Mouse (Mus musculus): Measurements from ENCODE around the gene Rdh8. TPM values are rescaled to one million over a fixed set of nuclear protein-coding genes. Genes with fewer than 3 reads are reported as not detected.

Rdh8 gene
- total and polyA plus RNA-seq, 3 experiments: not detected

- H3K36me3 ChIP-seq (replicated peaks): no peaks in the 10 kb centered on the region
- no peak overlapping the region for H3K4me3 ChIP-seq (ENCODE audit: low read depth, low read length)
- no peak for DNase-seq (ENCODE audit: low spot score)
- H3K9me3 ChIP-seq (replicated peaks): no peaks in the 10 kb centered on the region
- ATAC-seq (ENCODE audit: extremely low read depth, insufficient number of reproducible peaks, low FRiP score, poor library complexity, severe bottlenecking): no peak
- no peaks in the 10 kb centered on the region; the same call in none of the 2 replicates for H3K27me3 ChIP-seq (ENCODE audit: insufficient read depth, low read length)
- TF ChIP-seq GATA2 (IDR thresholded peaks at IDR 0.05; ENCODE audit: borderline replicate concordance, low read depth, low read length) (no peak), POLR2AphosphoS5 (IDR thresholded peaks at IDR 0.05; ENCODE audit: insufficient replicate concordance, low read depth, low read length) (no peak), CTCF (IDR thresholded peaks at IDR 0.05; ENCODE audit: low read depth, low read length) (no peak), TAL1 (conservative IDR thresholded peaks at IDR 0.05; ENCODE audit: low read depth, low read length) (no peak), GATA1 (IDR thresholded peaks at IDR 0.05; ENCODE audit: borderline replicate concordance, low read length) (no peak)
- no peaks in the 10 kb centered on the region for H3K4me1 ChIP-seq (ENCODE audit: insufficient read depth, low read depth, low read length)
Measured at GRCm38 (mm10) chr9:20794108-20794806, 24.0 kb upstream of the Rdh8 start.

DNA sequence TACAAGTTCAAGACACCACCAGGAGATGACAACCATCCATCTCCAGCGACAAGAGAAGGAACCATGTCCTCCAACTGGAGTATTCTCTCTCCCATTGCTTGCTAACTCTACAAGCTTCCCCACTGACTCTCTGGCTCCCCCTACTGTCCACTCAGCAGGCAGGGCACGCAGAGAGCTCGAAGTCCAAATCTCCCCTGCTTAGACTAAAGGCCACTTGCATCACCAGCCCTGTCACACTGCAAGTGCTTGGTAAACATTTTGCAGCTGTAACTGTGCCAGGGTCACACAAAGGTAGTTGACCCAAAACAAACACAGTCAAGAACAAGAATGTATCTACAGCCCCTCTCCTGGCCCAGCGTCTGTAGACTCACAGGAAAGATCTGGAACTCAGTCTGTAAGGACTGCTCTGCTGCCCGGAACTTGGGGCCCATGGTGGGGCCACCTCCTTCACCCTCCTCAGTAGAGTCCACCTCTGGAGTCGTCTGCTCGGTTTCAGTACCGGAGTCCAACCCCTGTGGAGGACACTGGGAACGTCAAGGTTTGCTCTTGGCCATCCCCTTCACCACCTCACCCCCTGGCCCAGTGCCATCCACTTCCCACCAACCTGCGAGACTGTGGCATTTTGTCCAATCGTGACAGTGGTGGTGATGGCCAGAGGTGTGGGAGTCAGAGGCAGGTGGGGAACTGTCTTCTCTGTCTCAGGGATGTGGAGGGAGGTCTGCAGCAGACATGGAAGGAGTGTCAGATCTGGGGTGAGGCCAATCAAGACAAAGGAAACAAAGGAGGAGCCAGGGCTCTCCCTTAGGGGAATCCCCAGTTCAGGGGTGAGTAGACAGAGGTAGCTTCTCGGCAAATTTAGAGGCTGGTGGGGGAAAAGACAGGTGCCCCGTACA is 13.8 kb upstream of the Rdh8 start:
- H3K4me3 ChIP-seq (ENCODE audit: low read depth, low read length): no peak overlapping the region
- DNase-seq (ENCODE audit: low spot score) (peak; percentile 50), ATAC-seq (ENCODE audit: extremely low read depth, insufficient number of reproducible peaks, low FRiP score, poor library complexity, severe bottlenecking) (no peak)
- no peaks in the 10 kb centered on the region for H3K9me3 ChIP-seq (replicated peaks)
- peak; percentile 99 for TF ChIP-seq CTCF (IDR thresholded peaks at IDR 0.05; ENCODE audit: low read depth, low read length)
- no peak for TF ChIP-seq POLR2AphosphoS5 (IDR thresholded peaks at IDR 0.05; ENCODE audit: insufficient replicate concordance, low read depth, low read length)
- TF ChIP-seq GATA2 (IDR thresholded peaks at IDR 0.05; ENCODE audit: borderline replicate concordance, low read depth, low read length): no peak
- H3K4me1 ChIP-seq (ENCODE audit: insufficient read depth, low read depth, low read length): no peaks in the 10 kb centered on the region
- H3K36me3 ChIP-seq (replicated peaks): no peaks in the 10 kb centered on the region
- peaks cover 2% of the 10 kb centered on the region; the same call in 1 of the 2 replicates for H3K27me3 ChIP-seq (ENCODE audit: insufficient read depth, low read length)

GRCm38 (mm10) chr9:20805159-20805495 is 13.2 kb upstream of the Rdh8 start:
- Histone ChIP-seq H3K9me3 (replicated peaks) (no peaks in the 10 kb centered on the region), H3K4me3 (ENCODE audit: low read depth, low read length) (no peak overlapping the region), H3K27me3 (ENCODE audit: insufficient read depth, low read length) (peaks cover 2% of the 10 kb centered on the region; the same call in 1 of the 2 replicates), H3K36me3 (replicated peaks) (no peaks in the 10 kb centered on the region), H3K4me1 (ENCODE audit: insufficient read depth, low read depth, low read length) (no peaks in the 10 kb centered on the region)
- TF ChIP-seq POLR2AphosphoS5 (IDR thresholded peaks at IDR 0.05; ENCODE audit: insufficient replicate concordance, low read depth, low read length): no peak
- DNase-seq (ENCODE audit: low spot score) (no peak), ATAC-seq (ENCODE audit: extremely low read depth, insufficient number of reproducible peaks, low FRiP score, poor library complexity, severe bottlenecking) (no peak)

DNA sequence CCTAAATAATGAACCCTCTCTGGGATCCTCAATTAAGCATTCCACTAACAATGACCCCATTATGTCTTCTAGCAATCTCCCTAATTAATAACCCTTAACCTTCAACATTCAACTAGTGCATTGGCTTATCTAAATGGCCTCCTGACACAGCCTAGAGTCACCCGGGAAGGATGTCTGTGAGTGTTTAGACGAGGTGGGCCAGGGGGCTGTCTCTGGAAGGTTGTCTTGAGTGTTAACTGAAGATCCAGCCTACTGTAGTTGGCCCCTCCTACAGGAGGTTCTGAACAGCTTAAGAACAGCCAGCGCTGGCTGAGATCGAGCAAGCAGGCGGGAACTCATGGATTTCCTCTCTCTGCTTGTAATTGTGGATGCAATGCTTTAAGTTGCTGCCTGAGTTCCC is 12.6 kb upstream of the Rdh8 start:
- ATAC-seq (ENCODE audit: extremely low read depth, insufficient number of reproducible peaks, low FRiP score, poor library complexity, severe bottlenecking) (no peak), DNase-seq (ENCODE audit: low spot score) (no peak)
- peaks cover 2% of the 10 kb centered on the region; the same call in 1 of the 2 replicates for H3K27me3 ChIP-seq (ENCODE audit: insufficient read depth, low read length)
- no peak for TF ChIP-seq TAL1 (conservative IDR thresholded peaks at IDR 0.05; ENCODE audit: low read depth, low read length)
- no peak for TF ChIP-seq GATA2 (IDR thresholded peaks at IDR 0.05; ENCODE audit: borderline replicate concordance, low read depth, low read length)
- TF ChIP-seq POLR2AphosphoS5 (IDR thresholded peaks at IDR 0.05; ENCODE audit: insufficient replicate concordance, low read depth, low read length): no peak
- TF ChIP-seq CTCF (IDR thresholded peaks at IDR 0.05; ENCODE audit: low read depth, low read length): no peak
- no peak for TF ChIP-seq GATA1 (IDR thresholded peaks at IDR 0.05; ENCODE audit: borderline replicate concordance, low read length)
- H3K9me3 ChIP-seq (replicated peaks): no peaks in the 10 kb centered on the region
- no peak overlapping the region for H3K4me3 ChIP-seq (ENCODE audit: low read depth, low read length)
- no peaks in the 10 kb centered on the region for H3K4me1 ChIP-seq (ENCODE audit: insufficient read depth, low read depth, low read length)
- H3K36me3 ChIP-seq (replicated peaks): no peaks in the 10 kb centered on the region

DNA sequence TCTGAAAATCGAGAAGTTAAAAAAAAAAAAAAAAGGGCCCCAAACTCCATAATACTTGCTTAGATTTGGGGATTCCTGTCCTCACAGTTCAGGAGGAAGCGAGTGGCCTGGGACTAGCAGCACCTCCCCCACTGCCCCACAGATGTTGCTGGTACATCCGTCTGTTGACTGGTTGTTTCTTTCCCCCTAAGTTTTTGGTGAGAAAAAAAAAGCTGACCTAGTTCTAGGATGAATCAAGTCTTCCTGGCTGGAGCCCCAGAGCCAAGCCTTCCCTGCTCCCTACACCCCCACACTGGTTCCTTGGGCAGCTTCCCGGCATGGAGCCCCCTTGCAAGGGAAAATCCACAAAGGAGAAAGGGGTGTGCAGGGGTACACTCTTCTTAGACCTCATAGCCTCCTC is 8.0 kb upstream of the Rdh8 start:
- DNase-seq (ENCODE audit: low spot score) (no peak), ATAC-seq (ENCODE audit: extremely low read depth, insufficient number of reproducible peaks, low FRiP score, poor library complexity, severe bottlenecking) (no peak)
- Histone ChIP-seq H3K9me3 (replicated peaks) (no peaks in the 10 kb centered on the region), H3K27me3 (ENCODE audit: insufficient read depth, low read length) (no peaks in the 10 kb centered on the region), H3K36me3 (replicated peaks) (no peaks in the 10 kb centered on the region), H3K4me1 (ENCODE audit: insufficient read depth, low read depth, low read length) (peaks cover 6% of the 10 kb centered on the region), H3K4me3 (ENCODE audit: low read depth, low read length) (no peak overlapping the region)
- no peak for TF ChIP-seq CTCF (IDR thresholded peaks at IDR 0.05; ENCODE audit: low read depth, low read length)

- Histone ChIP-seq H3K36me3 (replicated peaks) (no peaks in the 10 kb centered on the region), H3K4me1 (ENCODE audit: insufficient read depth, low read depth, low read length) (peaks cover 6% of the 10 kb centered on the region), H3K4me3 (ENCODE audit: low read depth, low read length) (no peak overlapping the region), H3K9me3 (replicated peaks) (no peaks in the 10 kb centered on the region), H3K27me3 (ENCODE audit: insufficient read depth, low read length) (no peaks in the 10 kb centered on the region)
- DNase-seq (ENCODE audit: low spot score) (no peak), ATAC-seq (ENCODE audit: extremely low read depth, insufficient number of reproducible peaks, low FRiP score, poor library complexity, severe bottlenecking) (no peak)
- TF ChIP-seq GATA1 (IDR thresholded peaks at IDR 0.05; ENCODE audit: borderline replicate concordance, low read length) (no peak), TAL1 (conservative IDR thresholded peaks at IDR 0.05; ENCODE audit: low read depth, low read length) (no peak), CTCF (IDR thresholded peaks at IDR 0.05; ENCODE audit: low read depth, low read length) (no peak), POLR2AphosphoS5 (IDR thresholded peaks at IDR 0.05; ENCODE audit: insufficient replicate concordance, low read depth, low read length) (no peak), GATA2 (IDR thresholded peaks at IDR 0.05; ENCODE audit: borderline replicate concordance, low read depth, low read length) (no peak)
Measured at GRCm38 (mm10) chr9:20810773-20811172, 7.5 kb upstream of the Rdh8 start.
